Mouse (Mus musculus) embryo, embryonic 10 days (tissue): ENCODE measurements at regions not wholly inside any gene's neighbourhood (a gene's known extent, or its start where the extent isn't known, plus 50 kb on each side); places are given as distances from the start of the nearest gene placed in this dataset.

Experiments
- DNase-seq: peaks from one replicate; pipeline ENCODE4 v3.0.0-alpha.2; 2015; ENCODE audit warnings: low spot score

GRCm38 (mm10) chr8:57191153-57191552 lies 129.6 kb upstream of the Hand2 start:
- DNase-seq, result no peak

GRCm38 (mm10) chr8:57200280-57200679 lies 120.5 kb upstream of the Hand2 start:
- no peak for DNase-seq

GRCm38 (mm10) chr8:57209584-57209983 lies 111.2 kb upstream of the Hand2 start:
- no peak for DNase-seq

- DNase-seq, result no peak
Measured at GRCm38 (mm10) chr8:57213066-57213465, 107.7 kb upstream of the Hand2 start.

- DNase-seq, result no peak
Measured at GRCm38 (mm10) chr8:57213982-57214930, 106.5 kb upstream of the Hand2 start.

- no peak for DNase-seq
Measured at GRCm38 (mm10) chr8:57230594-57230993, 90.2 kb upstream of the Hand2 start.

- no peak for DNase-seq
Measured at GRCm38 (mm10) chr8:57242301-57242700, 78.5 kb upstream of the Hand2 start.

- no peak for DNase-seq
Measured at GRCm38 (mm10) chr8:57249061-57249460, 71.7 kb upstream of the Hand2 start.
